Mouse (Mus musculus) intestine, postnatal 0 days (tissue): ENCODE data around the gene Map2k7. TPM values are rescaled to one million over a fixed set of nuclear protein-coding genes. Genes with fewer than 3 reads are reported as not detected.

Experiments used
- ATAC-seq: fragments of 200-750 bp; cut with Nextera tagmentation; 2 replicates; pipeline ENCODE4 v1.8.0; 2017; ENCODE audit warnings: mild to moderate bottlenecking, moderate TSS enrichment, moderate library complexity
- H3K27ac ChIP-seq: fragments of 300-500 bp; sonication (generic); 2 replicates; pipeline ENCODE4 v1.5.1; 2014; ENCODE audit warnings: mild to moderate bottlenecking, low read depth, low read length, moderate library complexity
- H3K27me3 ChIP-seq: fragments of 300-500 bp; sonication (generic); replicated peaks from 2 replicates; pipeline ENCODE4 v1.6.1; 2014; ENCODE audit warnings: low read length, mixed read lengths; ENCODE audit not compliant: control insufficient read depth, insufficient read depth
- H3K36me3 ChIP-seq: fragments of 300-500 bp; sonication (generic); 2 replicates; pipeline ENCODE4 v1.6.1; 2014; ENCODE audit warnings: mild to moderate bottlenecking, moderate library complexity; ENCODE audit not compliant: control insufficient read depth, insufficient read depth
- H3K4me1 ChIP-seq: fragments of 300-500 bp; sonication (generic); replicated peaks from 2 replicates; pipeline ENCODE4 v1.6.1; 2014; ENCODE audit warnings: antibody characterized with exemption, low read length, mixed read lengths; ENCODE audit not compliant: control insufficient read depth, insufficient read depth
- H3K4me2 ChIP-seq: fragments of 300-500 bp; sonication (generic); replicated peaks from 2 replicates; pipeline ENCODE4 v1.6.1; 2014; ENCODE audit warnings: low read depth, mild to moderate bottlenecking, moderate library complexity
- H3K4me3 ChIP-seq: fragments of 300-500 bp; sonication (generic); 2 replicates; pipeline ENCODE4 v1.5.1; 2014; ENCODE audit warnings: low read depth, low read length
- H3K9ac ChIP-seq: fragments of 300-500 bp; sonication (generic); 2 replicates; pipeline ENCODE4 v1.6.1; 2014; ENCODE audit warnings: mild to moderate bottlenecking, low read depth, low read length
- H3K9me3 ChIP-seq: fragments of 300-500 bp; sonication (generic); 2 replicates; pipeline ENCODE4 v1.6.1; 2016; ENCODE audit warnings: mixed run types; ENCODE audit not compliant: control insufficient read depth
- CTCF ChIP-seq: sonication (generic); IDR thresholded peaks from 2 replicates; pipeline ENCODE4 v1.5.1; 2016; ENCODE audit warnings: low read depth, mild to moderate bottlenecking, control low read depth, antibody characterized with exemption, moderate library complexity
- WGBS: fragments of 180-500 bp; shearing (Covaris S2); extraction: QIAGEN DNeasy Blood & Tissue Kit; methylation state at CpG from one replicate; pipeline ENCODE4 v1.1.7; 2014; 5-methylcytosine and 5-hydroxymethylcytosine counted together
- polyA plus RNA-seq: library from polyadenylated mRNA; unstranded; fragments of >200 nt; fragmentation: Nextera tagmentation; extraction: Ambion mirVana; gene quantifications from 2 replicates; pipeline ENCODE4 v1.2.1, GENCODE M21; 2015

The Map2k7 gene
- polyA plus RNA-seq: 14.3 and 16.6 TPM in 2 replicates

- Histone ChIP-seq H3K36me3 (peaks cover 16% of the 10 kb centered on the region), H3K27ac (peak within 1 kb of the TSS; percentile 87), H3K9me3 (no peaks in the 10 kb centered on the region), H3K4me1 (peaks cover 10% of the 10 kb centered on the region; the same call in 1 of the 2 replicates), H3K9ac (peak within 1 kb of the TSS; percentile 73), H3K4me2 (peak within 1 kb of the TSS; percentile 75), H3K27me3 (no peaks in the 10 kb centered on the region), H3K4me3 (peak within 1 kb of the TSS; percentile 79)
- peak; percentile 95 for ATAC-seq
- WGBS: under 1% methylated on average over 65 of the region's 71 CpGs
- TF ChIP-seq CTCF: peak; percentile 73
These were observed at the start of gene Map2k7, which contains the start of gene Gm49320 for GRCm38 (mm10) chr8:4238434-4239192. Map2k7 (plus strand) TSS chr8:4238740. Gm49320 (plus strand) TSS chr8:4238865.

- no peak overlapping the region for H3K9ac ChIP-seq
- no peaks in the 10 kb centered on the region for H3K4me1 ChIP-seq
- H3K4me3 ChIP-seq: no peak overlapping the region
- TF ChIP-seq CTCF: no peak
- no peak overlapping the region for H3K27ac ChIP-seq
- 39% methylated on average over 3 of the region's 3 CpGs for WGBS
- H3K27me3 ChIP-seq: no peaks in the 10 kb centered on the region
- no peak for ATAC-seq
- no peaks in the 10 kb centered on the region for H3K9me3 ChIP-seq
- H3K4me2 ChIP-seq: no peak overlapping the region
- peaks cover 28% of the 10 kb centered on the region; the same call in 1 of the 2 replicates for H3K36me3 ChIP-seq
These were observed 49.4 kb upstream of the Map2k7 start for GRCm38 (mm10) chr8:4189031-4189722.

- 76% methylated on average over 5 of the region's 5 CpGs for WGBS
- Histone ChIP-seq H3K36me3 (peaks cover 14% of the 10 kb centered on the region; the same call in 1 of the 2 replicates), H3K9me3 (no peaks in the 10 kb centered on the region), H3K4me3 (no peak overlapping the region), H3K27ac (no peak overlapping the region), H3K4me2 (no peak overlapping the region), H3K9ac (no peak overlapping the region), H3K4me1 (no peaks in the 10 kb centered on the region), H3K27me3 (no peaks in the 10 kb centered on the region)
- no peak for ATAC-seq
- TF ChIP-seq CTCF: no peak
These were observed 46.2 kb upstream of the Map2k7 start for GRCm38 (mm10) chr8:4192305-4192704.

- peaks cover 11% of the 10 kb centered on the region; the same call in 1 of the 2 replicates for H3K36me3 ChIP-seq
- H3K9me3 ChIP-seq: no peaks in the 10 kb centered on the region
- no peaks in the 10 kb centered on the region for H3K27me3 ChIP-seq
- H3K4me3 ChIP-seq: no peak overlapping the region
- 12% methylated on average over 18 of the region's 18 CpGs for WGBS
- H3K4me1 ChIP-seq: no peaks in the 10 kb centered on the region
- TF ChIP-seq CTCF: peak; percentile 93
- H3K4me2 ChIP-seq: no peak overlapping the region; the same call in 1 of the 2 replicates
- peak; percentile 75 for ATAC-seq
- H3K27ac ChIP-seq: no peak overlapping the region
- H3K9ac ChIP-seq: no peak overlapping the region
These were observed 45.5 kb upstream of the Map2k7 start for GRCm38 (mm10) chr8:4192807-4193587.

GRCm38 (mm10) chr8:4193588-4193894, 45.0 kb upstream of the Map2k7 start:
- TF ChIP-seq CTCF: no peak
- no peak overlapping the region for H3K27ac ChIP-seq
- H3K36me3 ChIP-seq: peaks cover 6% of the 10 kb centered on the region; the same call in 1 of the 2 replicates
- H3K4me3 ChIP-seq: no peak overlapping the region
- WGBS: 43% methylated on average over 7 of the region's 7 CpGs
- H3K4me2 ChIP-seq: no peak overlapping the region; the same call in 1 of the 2 replicates
- H3K9ac ChIP-seq: no peak overlapping the region
- no peaks in the 10 kb centered on the region for H3K9me3 ChIP-seq
- no peaks in the 10 kb centered on the region for H3K4me1 ChIP-seq
- ATAC-seq: peak; percentile 38; the same call in 1 of the 2 replicates
- no peaks in the 10 kb centered on the region for H3K27me3 ChIP-seq
